Mouse (Mus musculus) heart, adult 2 months (tissue): ENCODE results near the gene Lrrc8b.

Source experiments
- CTCF ChIP-seq: fragments of 200-600 bp; IDR thresholded peaks from 2 replicates; pipeline ENCODE4 v1.8.1; 2022; ENCODE audit warnings: antibody characterized with exemption, mild to moderate bottlenecking, moderate library complexity
- POLR2A ChIP-seq: fragments of 200-500 bp; IDR thresholded peaks from 2 replicates; pipeline ENCODE4 v1.6.1; 2011; ENCODE audit warnings: mild to moderate bottlenecking, low read depth, low read length, control low read depth; ENCODE audit not compliant: insufficient read depth

DNA sequence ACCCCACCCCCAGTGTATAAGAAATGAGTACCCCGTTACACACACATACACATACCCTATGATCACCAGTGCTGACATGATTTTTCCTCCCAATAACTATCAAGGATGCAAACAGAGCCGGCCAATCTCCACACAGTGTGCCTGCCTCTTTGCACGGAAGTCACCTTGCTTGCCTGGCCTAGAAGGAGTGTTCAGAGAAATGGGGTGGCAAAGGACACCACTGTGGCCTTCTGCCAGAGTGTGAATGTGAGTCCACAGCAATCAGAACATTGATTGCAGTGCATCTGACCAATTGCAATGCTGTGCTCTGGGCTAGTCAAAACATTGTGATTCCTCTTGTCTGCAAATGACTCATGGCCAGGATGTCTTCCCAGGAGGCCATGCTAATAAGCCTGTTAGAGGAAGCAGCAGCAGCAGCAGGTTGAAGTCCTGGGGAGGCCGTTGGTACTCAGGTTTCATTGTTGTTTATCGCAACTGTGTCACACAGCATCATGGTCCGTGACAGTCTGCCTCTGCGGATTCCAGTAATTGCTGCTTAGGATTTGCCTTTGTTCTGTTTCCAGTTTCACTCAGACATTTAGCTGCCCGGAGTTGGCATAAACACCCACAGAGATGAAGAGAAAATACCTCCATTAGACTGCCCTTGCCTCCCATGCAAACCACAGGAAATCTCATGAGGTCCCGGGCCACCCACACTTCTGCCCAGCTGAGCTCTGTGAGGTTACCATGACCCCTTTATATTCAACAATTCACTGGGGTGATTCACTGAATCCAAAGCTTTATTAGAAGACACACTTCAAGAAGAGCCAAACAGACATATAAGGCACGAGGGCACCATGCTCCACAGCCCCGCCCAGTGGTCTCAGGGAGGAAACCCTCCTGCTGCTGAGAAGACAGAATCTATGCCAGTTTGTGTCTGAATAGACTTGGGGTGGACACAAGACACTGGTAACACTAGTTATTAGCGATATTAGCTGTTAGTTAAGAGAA, 84.9 kb downstream of the Lrrc8b start:
- TF ChIP-seq POLR2A: no peak
- peak; percentile 20; the same call in 1 of the 2 replicates for TF ChIP-seq CTCF
